Mouse (Mus musculus): ENCODE results near the gene Brd7.

DNA sequence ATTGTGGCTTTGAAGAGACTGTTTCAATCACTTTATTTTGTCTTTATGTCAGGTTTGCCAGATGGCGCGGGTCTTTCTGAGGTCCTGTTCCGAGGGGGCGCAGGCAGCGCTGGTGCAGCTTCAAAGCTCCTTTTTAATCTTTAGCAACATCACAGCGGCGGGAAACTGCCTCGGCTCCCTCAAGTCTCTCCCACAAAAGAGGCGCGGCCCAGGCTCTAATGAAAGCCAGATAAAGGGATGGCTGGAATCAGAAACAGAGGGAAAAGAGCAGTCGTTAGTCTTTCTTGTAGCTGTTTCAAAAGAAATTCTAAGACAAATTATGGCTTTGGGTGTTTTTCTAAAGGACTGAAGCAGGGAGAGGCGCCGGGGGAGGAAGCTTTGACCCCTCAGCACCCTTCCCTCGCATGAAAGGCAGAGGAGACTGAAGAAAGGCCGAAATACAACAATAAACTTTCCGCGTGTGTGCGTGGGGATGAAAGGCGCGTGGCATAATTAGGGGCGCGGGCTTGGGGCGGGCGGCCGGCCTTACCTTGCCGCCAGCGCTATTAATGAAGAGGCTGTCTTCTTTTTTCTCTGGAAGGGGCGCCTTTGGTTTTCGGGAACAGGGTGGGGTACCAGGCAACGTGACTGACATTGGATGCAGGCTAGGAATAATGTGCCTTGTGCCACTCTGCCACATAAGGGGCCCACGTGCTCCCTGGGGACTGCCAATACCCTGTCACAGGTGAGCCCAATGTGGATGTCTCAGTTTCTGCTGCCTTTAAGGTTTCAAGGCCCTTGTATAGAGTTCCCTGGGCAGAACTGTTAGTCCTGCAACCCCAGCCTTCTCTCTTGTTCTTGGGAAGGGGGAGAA is 20.5 kb upstream of the Brd7 start:
- TF ChIP-seq GATA1 (IDR thresholded peaks at IDR 0.05; ENCODE audit: low read length) (no peak), TAL1 (IDR thresholded peaks at IDR 0.05; ENCODE audit: low read length) (no peak)

All from erythroblast, embryonic 14.5 days (primary cell).